Mouse (Mus musculus): ENCODE results near the gene Krt32. TPM values are rescaled to one million over a fixed set of nuclear protein-coding genes. Genes with fewer than 3 reads are reported as not detected.

The Krt32 gene
- total RNA-seq (2018; cell fraction: chromatin; rRNA removed) = not detected
- not detected for total RNA-seq (2018; cell fraction: cytosol; rRNA removed)
- not detected for total RNA-seq (2018; cell fraction: nucleus; rRNA removed)
- polyA plus RNA-seq (2018) = not detected in 3 replicates

- Histone ChIP-seq H3K79me2 (ENCODE audit: inconsistent target) (no peaks in the 10 kb centered on the region), H3K27ac (no peak within 1 kb of the TSS), H3K4me3 (ENCODE audit: inconsistent target) (no peak within 1 kb of the TSS), H3K36me3 (ENCODE audit: inconsistent target) (no peaks in the 10 kb centered on the region)
- WGBS (ENCODE audit: missing documents) = 98% methylated on average over 8 of the region's 10 CpGs
Measured at GRCm38 (mm10) chr11:100087861-100088260, at the start of gene Krt32. Gene Krt32, minus strand, starts transcription at chr11:100088226.

GRCm38 (mm10) chr11:100137693-100138092 lies 49.7 kb upstream of the Krt32 start:
- no peak overlapping the region for H3K4me3 ChIP-seq (ENCODE audit: inconsistent target)
- WGBS (ENCODE audit: missing documents) = 67% methylated on average over 5 of the region's 5 CpGs
- H3K27ac ChIP-seq = no peak overlapping the region
- no peaks in the 10 kb centered on the region for H3K36me3 ChIP-seq (ENCODE audit: inconsistent target)
- no peaks in the 10 kb centered on the region for H3K79me2 ChIP-seq (ENCODE audit: inconsistent target)

- WGBS (ENCODE audit: missing documents) = 42% methylated on average over 5 of the region's 5 CpGs
- Histone ChIP-seq H3K4me3 (ENCODE audit: inconsistent target) (no peak overlapping the region), H3K27ac (no peak overlapping the region), H3K36me3 (ENCODE audit: inconsistent target) (no peaks in the 10 kb centered on the region), H3K79me2 (ENCODE audit: inconsistent target) (no peaks in the 10 kb centered on the region)
Measured at GRCm38 (mm10) chr11:100136559-100136958, 48.5 kb upstream of the Krt32 start.

GRCm38 (mm10) chr11:100135731-100136130 lies 47.7 kb upstream of the Krt32 start, which contains the start of gene Krt15:
Gene Krt15, minus strand, starts transcription at chr11:100135928.
- Histone ChIP-seq H3K36me3 (ENCODE audit: inconsistent target) (no peaks in the 10 kb centered on the region), H3K27ac (no peak within 1 kb of the TSS), H3K4me3 (ENCODE audit: inconsistent target) (no peak within 1 kb of the TSS), H3K79me2 (ENCODE audit: inconsistent target) (no peaks in the 10 kb centered on the region)
- WGBS (ENCODE audit: missing documents) = 54% methylated on average over 7 of the region's 7 CpGs

GRCm38 (mm10) chr11:100124901-100125300 lies 36.9 kb upstream of the Krt32 start:
- H3K79me2 ChIP-seq (ENCODE audit: inconsistent target) = no peaks in the 10 kb centered on the region

GRCm38 (mm10) chr11:100121466-100121865 lies 33.4 kb upstream of the Krt32 start, which contains the start of gene Krt13:
Gene Krt13, minus strand, starts transcription at chr11:100121566.
- no peaks in the 10 kb centered on the region for H3K36me3 ChIP-seq (ENCODE audit: inconsistent target)
- H3K27ac ChIP-seq = no peak within 1 kb of the TSS
- WGBS (ENCODE audit: missing documents) = 78% methylated on average over 3 of the region's 3 CpGs
- no peak within 1 kb of the TSS for H3K4me3 ChIP-seq (ENCODE audit: inconsistent target)
- no peaks in the 10 kb centered on the region for H3K79me2 ChIP-seq (ENCODE audit: inconsistent target)

More at GRCm38 (mm10) chr11:100124901-100125300, 36.9 kb upstream of the Krt32 start:
- 84% methylated on average over 7 of the region's 7 CpGs for WGBS (ENCODE audit: missing documents)
- Histone ChIP-seq H3K27ac (no peak overlapping the region), H3K4me3 (ENCODE audit: inconsistent target) (no peak overlapping the region), H3K36me3 (ENCODE audit: inconsistent target) (no peaks in the 10 kb centered on the region)

- H3K36me3 ChIP-seq (ENCODE audit: inconsistent target) = no peaks in the 10 kb centered on the region
- no peak overlapping the region for H3K4me3 ChIP-seq (ENCODE audit: inconsistent target)
- H3K79me2 ChIP-seq (ENCODE audit: inconsistent target) = no peaks in the 10 kb centered on the region
- H3K27ac ChIP-seq = no peak overlapping the region
- 88% methylated on average over 5 of the region's 5 CpGs for WGBS (ENCODE audit: missing documents)
Measured at GRCm38 (mm10) chr11:100120331-100120730, 32.3 kb upstream of the Krt32 start.

GRCm38 (mm10) chr11:100113742-100114029 lies 25.7 kb upstream of the Krt32 start:
- H3K4me3 ChIP-seq (ENCODE audit: inconsistent target) = no peak overlapping the region
- H3K27ac ChIP-seq = no peak overlapping the region
- no peaks in the 10 kb centered on the region for H3K36me3 ChIP-seq (ENCODE audit: inconsistent target)
- 100% methylated on average over 2 of the region's 2 CpGs for WGBS (ENCODE audit: missing documents)
- no peaks in the 10 kb centered on the region for H3K79me2 ChIP-seq (ENCODE audit: inconsistent target)

GRCm38 (mm10) chr11:100112935-100113741 lies 25.1 kb upstream of the Krt32 start:
- H3K27ac ChIP-seq = no peak overlapping the region
- H3K36me3 ChIP-seq (ENCODE audit: inconsistent target) = no peaks in the 10 kb centered on the region
- no peak overlapping the region for H3K4me3 ChIP-seq (ENCODE audit: inconsistent target)
- WGBS (ENCODE audit: missing documents) = 90% methylated on average over 11 of the region's 11 CpGs
- no peaks in the 10 kb centered on the region for H3K79me2 ChIP-seq (ENCODE audit: inconsistent target)

- H3K4me3 ChIP-seq (ENCODE audit: inconsistent target) = no peak within 1 kb of the TSS
- no peaks in the 10 kb centered on the region for H3K36me3 ChIP-seq (ENCODE audit: inconsistent target)
- H3K27ac ChIP-seq = no peak within 1 kb of the TSS
- no peaks in the 10 kb centered on the region for H3K79me2 ChIP-seq (ENCODE audit: inconsistent target)
- WGBS (ENCODE audit: missing documents) = 87% methylated on average over 6 of the region's 6 CpGs
Measured at GRCm38 (mm10) chr11:100105576-100106122, 17.6 kb upstream of the Krt32 start, which contains the start of gene Krt36. Gene Krt36, minus strand, starts transcription at chr11:100105626.

GRCm38 (mm10) chr11:100102693-100103429 lies 14.8 kb upstream of the Krt32 start:
- Histone ChIP-seq H3K79me2 (ENCODE audit: inconsistent target) (no peaks in the 10 kb centered on the region), H3K27ac (no peak overlapping the region), H3K4me3 (ENCODE audit: inconsistent target) (no peak overlapping the region), H3K36me3 (ENCODE audit: inconsistent target) (no peaks in the 10 kb centered on the region)
- WGBS (ENCODE audit: missing documents) = 81% methylated on average over 15 of the region's 15 CpGs

- H3K36me3 ChIP-seq (ENCODE audit: inconsistent target) = no peaks in the 10 kb centered on the region
- no peaks in the 10 kb centered on the region for H3K79me2 ChIP-seq (ENCODE audit: inconsistent target)
- H3K27ac ChIP-seq = no peak overlapping the region
- H3K4me3 ChIP-seq (ENCODE audit: inconsistent target) = no peak overlapping the region
- 83% methylated on average over 4 of the region's 4 CpGs for WGBS (ENCODE audit: missing documents)
Measured at GRCm38 (mm10) chr11:100100391-100100790, 12.4 kb upstream of the Krt32 start.

GRCm38 (mm10) chr11:100097819-100098218 lies 9.8 kb upstream of the Krt32 start:
- Histone ChIP-seq H3K79me2 (ENCODE audit: inconsistent target) (no peaks in the 10 kb centered on the region), H3K27ac (no peak overlapping the region), H3K36me3 (ENCODE audit: inconsistent target) (no peaks in the 10 kb centered on the region), H3K4me3 (ENCODE audit: inconsistent target) (no peak overlapping the region)
- 89% methylated on average over 9 of the region's 9 CpGs for WGBS (ENCODE audit: missing documents)

- Histone ChIP-seq H3K36me3 (ENCODE audit: inconsistent target) (no peaks in the 10 kb centered on the region), H3K79me2 (ENCODE audit: inconsistent target) (no peaks in the 10 kb centered on the region), H3K27ac (no peak within 1 kb of the TSS), H3K4me3 (ENCODE audit: inconsistent target) (no peak within 1 kb of the TSS)
- 82% methylated on average over 9 of the region's 9 CpGs for WGBS (ENCODE audit: missing documents)
Measured at GRCm38 (mm10) chr11:100096141-100096540, 8.1 kb upstream of the Krt32 start, which contains the start of gene Krt35. Gene Krt35, minus strand, starts transcription at chr11:100096241.
